Mouse (Mus musculus) kidney, adult 2 months (tissue): Measurements from ENCODE around the gene Gins1. TPM values are rescaled to one million over a fixed set of nuclear protein-coding genes. Genes with fewer than 3 reads are reported as not detected.

Source experiments
- DNase-seq: peaks from one replicate; pipeline ENCODE4 v3.0.0; 2021
- H3K27ac ChIP-seq: fragments of 200-500 bp; 2 replicates; pipeline ENCODE4 v1.5.1; 2012; ENCODE audit warnings: low read depth, low read length, control low read depth, inconsistent platforms; ENCODE audit not compliant: insufficient read depth
- H3K27me3 ChIP-seq: fragments of 200-500 bp; replicated peaks from 2 replicates; pipeline ENCODE4 v1.6.1; 2012; ENCODE audit warnings: mild to moderate bottlenecking, moderate library complexity, low read length, inconsistent platforms; ENCODE audit not compliant: control insufficient read depth, insufficient read depth
- H3K36me3 ChIP-seq: fragments of 200-500 bp; 2 replicates; pipeline ENCODE4 v1.6.1; 2012; ENCODE audit warnings: mild to moderate bottlenecking, moderate library complexity, low read length, inconsistent platforms; ENCODE audit not compliant: control insufficient read depth, insufficient read depth
- H3K4me1 ChIP-seq: fragments of 200-500 bp; 2 replicates; pipeline ENCODE4 v1.6.1; 2011; ENCODE audit warnings: low read length; ENCODE audit not compliant: control insufficient read depth, insufficient read depth
- H3K4me3 ChIP-seq: fragments of 200-500 bp; 2 replicates; pipeline ENCODE4 v1.5.1; 2011; ENCODE audit warnings: mild to moderate bottlenecking, low read depth, low read length, control low read depth; ENCODE audit not compliant: insufficient read depth
- CTCF ChIP-seq: fragments of 200-500 bp; conservative IDR thresholded peaks from 2 replicates; pipeline ENCODE4 v1.5.1; 2011; ENCODE audit warnings: low read depth, mild to moderate bottlenecking, control low read depth, low read length, moderate library complexity, mixed read lengths; ENCODE audit not compliant: insufficient read depth, insufficient read length
- POLR2A ChIP-seq: fragments of 200-500 bp; IDR thresholded peaks from one replicate; pipeline ENCODE4 v1.6.1; 2011; ENCODE audit warnings: low read depth, low read length, control low read depth
- WGBS: fragments of 180-500 bp; shearing (Covaris S2); methylation state at CpG from one replicate; pipeline ENCODE4 v1.1.7; 2018; 5-methylcytosine and 5-hydroxymethylcytosine counted together
- polyA plus RNA-seq: library from polyadenylated mRNA; depleted of rRNA; stranded (reverse); fragments of >200 nt; gene quantifications from 2 replicates; pipeline ENCODE4 v1.2.3, GENCODE M21; 2012

The Gins1 gene
- polyA plus RNA-seq, 1 experiment = 0.52 TPM

DNA sequence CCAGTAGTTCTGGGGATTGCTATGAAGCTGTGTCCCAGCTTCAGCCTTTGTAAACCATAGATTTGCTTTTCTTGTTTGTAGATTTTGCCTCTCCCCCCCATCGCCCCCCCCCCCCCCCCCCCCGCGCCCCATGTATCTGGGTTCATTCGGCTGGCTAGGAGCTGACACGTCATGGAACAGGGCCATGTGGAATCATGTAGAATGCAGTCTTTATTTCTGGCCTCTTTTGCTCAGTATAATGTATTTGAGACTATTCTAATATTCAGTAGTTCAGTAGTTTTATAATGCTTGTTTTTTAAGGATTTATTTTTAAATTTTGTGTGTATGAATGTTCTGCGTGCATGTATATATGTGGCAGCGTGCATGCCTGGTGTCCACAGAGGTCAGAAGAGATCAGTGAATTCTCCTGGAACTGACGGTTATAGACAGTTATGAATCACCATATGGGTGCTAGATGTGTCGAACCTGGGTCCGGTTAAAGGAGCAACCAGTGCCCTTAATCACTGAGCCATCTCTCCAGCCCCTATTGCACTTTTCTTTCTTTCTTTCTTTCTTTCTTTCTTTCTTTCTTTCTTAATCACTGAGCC, 5.2 kb downstream of the Gins1 start:
- WGBS = 27% methylated on average over 10 of the region's 10 CpGs
- Histone ChIP-seq H3K27ac (no peak overlapping the region), H3K27me3 (no peaks in the 10 kb centered on the region), H3K4me3 (no peak overlapping the region), H3K4me1 (no peaks in the 10 kb centered on the region; the same call in 1 of the 2 replicates), H3K36me3 (no peaks in the 10 kb centered on the region)
- DNase-seq = no peak
- TF ChIP-seq POLR2A (no peak), CTCF (no peak)

DNA sequence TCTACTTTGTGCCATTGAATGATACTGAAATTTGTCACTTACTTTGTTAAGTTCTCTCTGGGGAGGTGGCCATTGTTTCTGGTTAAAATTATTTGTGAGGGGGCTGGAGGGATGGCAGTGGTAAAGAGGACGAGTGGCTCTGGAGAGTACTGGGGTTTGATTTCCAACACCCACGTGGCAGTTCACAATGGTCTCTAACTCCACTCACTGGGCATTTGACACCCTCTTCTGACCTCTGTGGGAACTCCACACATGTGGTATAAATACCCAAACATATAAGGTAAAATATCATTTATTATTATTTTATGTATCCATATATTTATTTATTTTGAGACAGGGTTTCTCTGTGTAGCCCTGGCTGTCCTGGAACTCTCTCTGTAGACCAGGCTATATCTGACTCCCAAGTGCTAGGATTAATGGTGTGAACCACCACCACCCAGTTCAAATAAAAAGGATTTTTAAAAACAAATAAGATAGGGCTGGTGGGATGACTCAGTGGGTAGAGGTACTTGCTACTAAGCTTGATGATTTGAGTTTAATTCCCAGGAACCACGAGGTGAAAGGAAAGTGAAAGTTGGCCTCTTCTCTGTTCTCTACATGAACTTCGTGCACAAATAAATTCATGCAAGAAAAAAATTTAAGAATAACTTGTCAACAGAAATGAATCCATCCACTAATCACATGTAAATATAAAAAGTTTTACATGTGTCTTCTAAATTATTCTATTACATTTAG, 9.7 kb downstream of the Gins1 start:
- 72% methylated on average over 4 of the region's 4 CpGs for WGBS
- no peak for DNase-seq
- Histone ChIP-seq H3K36me3 (no peaks in the 10 kb centered on the region), H3K4me1 (no peaks in the 10 kb centered on the region), H3K27me3 (no peaks in the 10 kb centered on the region), H3K4me3 (no peak overlapping the region), H3K27ac (no peak overlapping the region)
- TF ChIP-seq CTCF (no peak), POLR2A (no peak)

DNA sequence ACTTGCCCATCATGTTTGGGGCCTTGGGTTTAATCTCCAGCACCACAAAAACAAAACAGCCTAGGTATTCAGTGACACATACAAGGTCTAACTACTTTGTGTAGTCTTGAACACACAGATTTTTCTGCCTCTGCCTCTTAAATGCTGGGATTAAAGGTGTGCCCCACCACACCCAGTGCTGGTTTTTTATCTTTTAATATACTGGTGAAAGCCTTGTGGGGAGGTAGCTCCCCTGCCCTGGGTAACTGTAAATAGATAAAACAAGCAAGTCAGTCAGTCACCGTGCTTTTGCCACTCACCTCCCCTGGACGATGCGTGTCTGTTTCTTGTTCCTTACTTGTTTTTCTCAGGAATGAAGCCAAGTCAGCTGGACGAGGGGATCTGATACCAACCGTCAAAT, 10.6 kb downstream of the Gins1 start:
- H3K27me3 ChIP-seq = no peaks in the 10 kb centered on the region
- no peaks in the 10 kb centered on the region for H3K4me1 ChIP-seq
- DNase-seq = no peak
- TF ChIP-seq CTCF (no peak), POLR2A (no peak)
- H3K27ac ChIP-seq = no peak overlapping the region
- H3K4me3 ChIP-seq = no peak overlapping the region
- H3K36me3 ChIP-seq = no peaks in the 10 kb centered on the region
- 86% methylated on average over 5 of the region's 5 CpGs for WGBS

DNA sequence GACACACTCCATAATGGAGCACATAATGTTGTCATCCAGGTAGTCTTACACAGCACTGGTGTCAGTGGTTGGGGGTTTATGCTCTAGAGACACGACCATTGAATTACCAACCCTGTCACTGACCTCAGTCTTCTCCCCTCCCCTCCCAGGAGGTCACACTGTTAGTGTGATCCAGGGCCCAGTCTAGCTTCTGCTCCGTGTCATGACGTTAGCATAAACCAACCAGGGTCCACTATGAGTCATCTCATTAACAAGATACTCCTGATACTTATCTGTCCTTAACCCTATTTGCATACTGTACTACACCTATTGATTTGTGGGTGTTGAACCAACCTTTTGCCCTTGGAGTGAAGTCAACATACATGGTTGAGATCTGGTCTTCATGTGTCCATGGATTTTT, 13.5 kb downstream of the Gins1 start:
- 91% methylated on average over 3 of the region's 3 CpGs for WGBS
- TF ChIP-seq POLR2A = no peak
- no peak for TF ChIP-seq CTCF
- DNase-seq = no peak
- Histone ChIP-seq H3K36me3 (no peaks in the 10 kb centered on the region), H3K4me3 (no peak overlapping the region), H3K27ac (no peak overlapping the region), H3K4me1 (no peaks in the 10 kb centered on the region), H3K27me3 (no peaks in the 10 kb centered on the region)

DNA sequence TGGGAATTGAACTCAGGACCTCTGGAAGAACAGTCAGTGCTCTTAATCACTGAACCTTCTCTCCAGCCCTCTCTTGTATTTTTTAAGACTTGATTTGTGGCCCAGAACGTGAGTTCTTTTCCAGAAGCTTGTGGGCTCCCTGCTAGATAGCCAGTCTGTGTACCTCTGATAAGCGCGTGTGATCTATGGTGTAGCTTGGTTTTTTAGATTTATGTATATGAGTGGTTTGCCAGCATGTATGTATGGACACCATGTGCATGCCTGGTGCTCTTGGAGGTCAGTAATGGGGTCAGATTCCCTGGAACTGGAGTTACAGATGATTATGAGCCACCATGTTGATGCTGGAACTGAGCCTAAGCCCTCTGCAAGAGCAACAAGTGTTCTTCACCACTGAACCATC, 15.3 kb downstream of the Gins1 start:
- 84% methylated on average over 3 of the region's 3 CpGs for WGBS
- Histone ChIP-seq H3K4me3 (no peak overlapping the region), H3K27me3 (no peaks in the 10 kb centered on the region), H3K4me1 (no peaks in the 10 kb centered on the region), H3K36me3 (no peaks in the 10 kb centered on the region), H3K27ac (no peak overlapping the region)
- no peak for TF ChIP-seq POLR2A
- TF ChIP-seq CTCF = no peak
- DNase-seq = no peak

DNA sequence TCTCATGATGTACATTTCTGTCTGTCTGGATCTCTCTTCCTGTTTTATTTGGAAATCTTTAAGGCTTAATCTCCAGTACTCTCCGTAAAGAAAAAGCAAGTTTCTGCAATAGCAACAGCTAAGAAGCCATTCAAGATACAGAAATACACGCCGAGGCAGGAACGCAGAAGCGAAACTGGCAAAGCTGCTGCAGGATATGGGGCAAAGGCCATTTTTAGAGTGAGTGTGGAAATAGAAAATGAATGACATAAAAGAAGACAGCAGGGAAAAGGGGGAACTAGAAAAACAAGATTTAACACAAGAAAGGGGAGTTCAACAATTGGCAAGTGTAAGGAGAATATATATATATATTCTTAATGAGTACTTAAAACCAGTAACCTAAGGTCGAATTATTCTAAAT, 16.5 kb downstream of the Gins1 start:
- no peaks in the 10 kb centered on the region for H3K4me1 ChIP-seq
- no peak overlapping the region for H3K27ac ChIP-seq
- H3K36me3 ChIP-seq = no peaks in the 10 kb centered on the region
- TF ChIP-seq POLR2A (no peak), CTCF (no peak)
- no peaks in the 10 kb centered on the region for H3K27me3 ChIP-seq
- WGBS = 83% methylated on average over 6 of the region's 6 CpGs
- no peak overlapping the region for H3K4me3 ChIP-seq
- no peak for DNase-seq

DNA sequence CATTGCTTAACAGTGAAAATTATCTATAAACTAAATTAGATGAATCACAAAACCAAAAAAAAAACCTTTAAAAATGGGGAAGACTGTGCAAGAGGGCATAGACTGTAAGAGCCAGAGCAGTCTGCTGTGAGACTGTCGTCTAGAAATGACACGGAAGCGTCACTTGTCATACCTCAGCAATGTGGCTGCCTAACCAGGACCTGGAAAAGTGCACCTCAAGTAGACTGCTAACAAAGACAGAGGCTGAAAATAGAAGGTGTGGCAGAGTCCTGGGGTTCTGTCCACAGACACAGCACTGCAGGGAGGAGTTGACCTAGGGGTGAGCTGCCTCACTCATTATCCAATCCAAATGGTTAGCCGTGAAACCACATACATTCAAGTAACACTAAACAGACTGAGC, 17.0 kb downstream of the Gins1 start:
- DNase-seq = no peak

More for the DNA sequence above, 17.0 kb downstream of the Gins1 start:
- no peak overlapping the region for H3K4me3 ChIP-seq
- H3K27me3 ChIP-seq = no peaks in the 10 kb centered on the region
- no peak overlapping the region for H3K27ac ChIP-seq
- H3K36me3 ChIP-seq = no peaks in the 10 kb centered on the region
- TF ChIP-seq CTCF (no peak), POLR2A (no peak)
- WGBS = 89% methylated on average over 4 of the region's 4 CpGs
- H3K4me1 ChIP-seq = no peaks in the 10 kb centered on the region
